Mouse (Mus musculus) thymus, postnatal 36 days (tissue): ENCODE measurements at regions not wholly inside any gene's neighbourhood (a gene's known extent, or its start where the extent isn't known, plus 50 kb on each side); places are given as distances from the start of the nearest gene placed in this dataset.

Source experiments
- DNase-seq, 2 experiments: peaks; one replicate each; pipeline ENCODE4 v3.0.0; 2022; ENCODE audit warnings: mixed read lengths in 2 of 2

DNA sequence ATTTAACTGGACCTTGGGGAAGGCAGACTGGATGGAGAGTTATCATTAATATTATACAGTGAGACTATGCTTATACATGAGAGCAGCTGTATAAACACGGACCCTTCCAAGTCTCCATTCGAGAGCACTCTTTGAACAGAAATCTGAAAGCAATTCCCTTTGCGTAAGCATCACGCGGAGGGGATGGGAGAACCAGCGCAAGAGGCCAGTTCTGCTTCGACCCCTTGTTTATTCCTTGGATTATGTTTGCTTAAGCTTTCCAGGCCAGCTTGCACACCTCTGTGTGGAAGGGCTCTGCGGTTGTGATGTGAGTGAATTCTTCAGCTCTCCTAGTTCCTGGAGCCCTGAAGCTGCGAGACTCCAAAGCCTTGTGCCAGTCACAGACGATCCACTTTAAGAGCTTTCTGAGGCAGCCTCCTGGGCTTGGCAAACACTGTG lies 109.2 kb upstream of the Fbxo11 start:
- no peak for DNase-seq

DNA sequence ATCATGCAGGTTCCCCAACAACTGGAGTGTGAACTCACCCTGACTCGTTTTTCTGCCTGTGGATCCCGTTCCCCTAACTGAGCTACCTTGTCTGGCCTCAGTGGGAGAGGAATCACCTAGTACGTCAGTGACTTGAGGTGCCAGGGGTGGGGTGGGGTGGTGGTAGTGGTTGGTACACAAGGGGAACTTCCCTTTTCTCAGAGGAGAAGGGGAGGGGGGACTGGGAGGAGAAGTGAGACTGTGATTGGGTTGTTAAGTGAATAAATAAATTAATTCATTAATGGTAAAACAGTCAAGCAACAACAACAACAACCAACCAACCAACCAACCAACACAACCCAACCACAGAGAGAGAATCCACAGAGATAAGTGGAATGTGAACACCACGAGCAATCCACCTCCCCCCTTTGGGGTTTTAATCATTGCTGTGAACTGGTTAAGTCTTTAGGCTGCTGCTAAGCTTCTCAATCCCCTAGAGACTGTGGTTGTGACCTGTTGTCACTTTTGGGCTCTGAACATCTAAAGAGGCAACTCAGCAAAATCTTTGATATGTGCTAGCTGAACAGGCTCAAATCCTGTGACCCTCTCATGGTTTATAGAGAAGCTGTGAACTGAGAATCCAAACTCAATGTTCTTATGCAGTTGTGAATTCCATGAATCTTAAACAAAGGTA lies 111.0 kb upstream of the Fbxo11 start:
- no peak for DNase-seq

DNA sequence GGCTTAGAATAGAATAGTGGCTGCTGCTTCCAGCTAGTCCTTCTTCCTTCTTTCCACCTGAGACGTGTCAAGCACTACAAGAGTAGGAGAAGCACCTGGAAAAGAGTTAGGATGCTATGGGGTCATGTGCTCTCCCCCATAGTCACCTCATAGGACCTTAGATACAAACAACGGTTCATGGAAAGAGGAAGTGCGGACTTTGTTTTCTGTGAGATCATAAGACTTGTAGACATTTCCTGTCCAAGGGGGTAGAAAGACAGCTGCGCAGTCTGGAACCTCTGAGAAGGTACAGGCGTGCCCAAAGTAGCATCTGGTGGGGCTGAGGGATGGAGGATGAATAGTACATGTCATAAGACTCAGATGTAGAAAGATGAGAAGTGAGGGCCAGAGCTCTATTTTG lies 125.6 kb upstream of the Fbxo11 start:
- DNase-seq: peak; percentile 5 to 17

DNA sequence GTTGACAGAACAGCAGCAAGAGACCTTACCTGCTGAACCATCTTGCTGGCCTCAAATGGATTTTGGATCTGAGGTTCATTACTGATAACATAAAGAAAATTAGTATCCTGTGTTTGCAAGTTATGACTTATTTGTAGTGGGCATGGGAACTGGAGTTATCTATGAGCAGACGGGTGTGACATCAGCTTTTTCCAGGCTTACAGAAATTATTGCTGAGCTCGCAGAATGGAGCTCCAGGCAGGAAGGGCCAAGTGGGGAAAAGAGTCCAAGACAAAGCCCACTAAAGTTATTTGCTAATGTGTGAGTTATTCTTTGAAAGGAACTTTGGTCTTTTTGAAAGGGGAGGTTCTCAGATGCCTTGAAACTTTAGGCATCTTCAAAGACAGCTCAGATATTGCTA lies 126.4 kb upstream of the Fbxo11 start:
- no peak for DNase-seq

DNA sequence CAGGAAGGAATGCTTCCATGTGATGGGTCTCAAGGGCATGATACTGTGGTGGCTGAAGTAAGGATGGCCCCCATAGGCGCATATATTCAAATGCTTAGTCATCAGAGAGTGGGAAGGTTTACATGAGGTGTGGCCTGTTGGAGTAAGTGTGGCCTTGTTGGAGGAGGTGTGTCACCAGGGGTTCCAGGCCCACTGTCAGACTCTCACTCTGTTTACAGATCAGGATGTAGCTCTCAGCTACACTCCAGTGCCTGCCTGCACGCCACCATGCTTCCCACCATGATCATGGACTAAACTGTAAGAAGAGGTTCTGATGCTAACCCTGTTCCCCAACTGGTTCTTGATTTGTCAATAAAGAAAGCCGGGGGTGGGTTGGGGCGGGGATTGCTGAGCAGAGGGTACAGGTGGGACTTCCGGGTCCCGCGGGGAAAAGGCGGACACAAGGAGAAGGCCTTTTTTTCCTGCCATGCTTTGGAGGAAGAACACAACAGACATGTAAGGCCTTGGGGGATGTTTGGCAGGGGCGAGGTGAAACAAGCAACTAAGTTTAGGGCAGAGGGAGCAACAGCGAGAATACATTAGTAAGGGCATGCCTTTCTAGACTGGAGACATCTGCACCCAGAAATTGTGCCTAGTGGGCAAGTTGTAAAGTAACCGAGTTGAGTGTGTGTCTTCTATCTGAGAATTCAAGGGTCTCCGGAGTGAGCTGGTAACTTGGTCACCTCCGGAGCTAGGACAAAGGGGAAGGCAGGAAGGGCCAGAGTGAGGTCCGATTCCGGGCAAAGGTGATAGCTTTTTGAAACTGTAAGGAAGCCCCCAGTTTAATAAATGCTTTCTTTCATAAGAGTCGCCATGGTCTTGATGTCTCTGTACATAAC lies 127.1 kb upstream of the Fbxo11 start:
- DNase-seq: no peak

DNA sequence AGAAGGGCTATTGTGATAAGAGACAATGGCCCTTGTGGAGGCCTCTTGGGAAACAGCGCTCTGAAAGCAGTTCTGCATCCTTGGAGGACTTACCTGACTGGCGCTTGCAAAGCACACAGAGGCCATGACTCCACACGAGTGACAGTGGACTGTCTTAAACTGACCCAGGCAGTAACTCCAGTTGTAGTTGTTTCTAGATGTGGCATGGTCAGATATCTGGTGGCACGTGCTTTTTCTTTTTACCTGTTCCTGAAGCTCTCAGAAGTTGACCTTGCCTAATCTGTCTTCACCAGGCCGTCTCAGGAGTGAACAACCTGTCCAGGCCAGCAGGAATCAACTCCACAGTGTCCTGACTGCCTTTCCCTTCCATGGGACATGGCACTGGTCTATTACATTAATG lies 129.6 kb upstream of the Fbxo11 start:
- DNase-seq: no peak

DNA sequence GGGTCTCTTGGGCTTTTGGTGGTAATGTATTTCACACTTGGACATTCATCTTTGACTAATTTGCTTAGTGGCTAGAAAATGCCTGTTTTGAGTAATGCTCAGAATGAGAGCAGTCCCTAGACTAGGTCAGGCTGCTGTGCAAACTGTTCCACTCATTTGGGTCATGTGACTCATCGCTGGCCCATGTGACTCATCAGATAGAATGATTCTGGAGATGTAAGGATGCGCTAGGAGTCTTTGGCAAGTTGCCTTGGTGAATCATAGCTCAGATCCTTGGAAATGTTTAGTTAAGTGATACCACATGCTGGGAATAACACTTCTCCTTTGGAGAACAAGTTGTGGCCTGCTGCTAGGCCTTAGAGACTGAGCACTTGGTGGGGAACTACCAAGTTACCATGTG lies 130.2 kb upstream of the Fbxo11 start:
- DNase-seq: no peak

DNA sequence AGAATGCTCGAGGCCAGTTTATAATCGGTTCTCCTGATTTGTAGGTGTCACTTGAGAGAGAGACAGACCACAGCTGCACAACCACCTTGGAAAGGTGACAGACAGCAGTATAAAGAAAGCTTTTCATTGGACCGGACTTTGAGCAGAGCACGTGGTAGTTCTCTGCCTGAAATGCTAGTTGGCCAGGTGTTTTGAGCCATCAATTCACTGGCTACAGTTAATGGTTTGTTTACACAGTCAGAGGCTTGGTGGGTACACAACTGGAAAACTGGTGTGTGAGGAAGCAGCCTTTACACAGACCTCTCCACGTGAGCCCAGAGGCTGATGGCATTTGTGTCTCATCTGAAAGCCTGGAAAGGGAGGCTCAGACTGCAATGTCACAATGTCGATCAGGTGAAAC lies 130.8 kb upstream of the Fbxo11 start:
- no peak for DNase-seq

DNA sequence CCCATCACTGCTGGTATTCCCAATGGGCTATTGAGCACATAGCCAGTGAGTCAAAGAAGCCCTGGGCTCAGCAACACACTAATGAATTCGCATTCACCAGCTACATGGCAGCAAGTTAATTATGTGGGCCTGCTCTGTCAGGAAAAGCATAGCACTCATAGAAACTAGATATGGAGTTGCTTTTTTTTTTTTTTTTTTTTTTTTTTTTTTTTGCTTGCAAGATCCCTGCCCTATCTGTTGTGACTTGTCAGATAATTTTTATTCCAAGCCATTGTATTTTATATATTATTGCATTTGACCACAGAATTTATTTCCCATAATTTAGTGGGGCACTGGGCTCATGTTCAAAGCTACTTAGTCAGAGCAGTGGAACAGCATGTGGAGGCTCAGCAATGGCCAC lies 131.2 kb upstream of the Fbxo11 start:
- no peak for DNase-seq

DNA sequence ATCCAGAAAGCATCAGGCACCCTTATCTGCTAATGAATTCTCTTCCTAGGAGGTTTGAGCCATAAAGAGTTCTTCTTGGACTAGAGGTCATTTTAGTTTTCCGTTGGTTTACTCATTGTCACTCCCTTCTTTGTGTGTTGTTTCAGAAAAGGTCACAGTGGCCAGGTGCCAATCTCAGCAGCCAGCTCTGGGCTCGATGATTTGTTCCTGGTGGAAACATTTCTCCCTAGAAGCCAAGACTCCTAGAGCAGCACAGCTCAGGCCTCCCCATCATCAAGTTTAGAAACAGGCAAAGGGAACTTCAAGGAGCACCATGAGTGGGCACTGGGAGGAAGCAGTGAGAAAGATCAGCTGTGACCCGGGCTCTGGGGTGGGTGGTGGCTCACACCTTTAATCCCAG lies 132.3 kb upstream of the Fbxo11 start:
- DNase-seq: no peak

DNA sequence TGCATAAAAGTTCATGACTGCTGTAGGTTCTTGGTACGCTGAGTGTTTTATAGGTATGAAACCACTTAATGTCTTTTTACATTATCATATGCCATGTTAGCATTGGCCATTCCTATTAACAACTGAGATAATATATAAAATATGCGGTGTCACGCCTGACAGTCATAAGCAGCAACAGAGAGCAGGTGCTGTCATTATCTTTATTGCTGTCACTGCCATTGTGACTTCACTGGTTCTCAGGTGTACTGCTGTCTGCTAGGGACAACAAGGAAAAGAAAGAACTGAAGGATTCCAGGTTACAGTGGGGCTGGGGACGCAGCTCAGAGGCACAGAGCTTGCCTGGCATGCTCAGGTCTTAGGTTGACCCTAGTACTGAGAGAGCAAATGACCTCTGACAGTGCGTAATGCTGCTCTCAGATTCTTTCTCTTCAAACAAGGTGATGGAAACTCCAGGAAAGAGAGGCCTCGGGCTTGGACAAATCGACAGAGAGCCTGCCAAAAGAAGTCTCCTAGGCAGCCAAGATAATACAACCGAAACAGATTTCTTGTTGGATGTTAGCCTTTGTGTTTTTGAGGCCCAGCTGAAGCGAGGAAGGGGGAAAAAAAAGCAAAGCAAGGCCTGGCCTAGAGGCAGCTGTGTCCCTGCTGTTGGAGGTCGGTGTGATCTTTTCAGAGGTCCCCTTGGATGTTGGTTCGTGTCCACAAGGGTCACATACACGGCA lies 136.3 kb upstream of the Fbxo11 start:
- DNase-seq: no peak

DNA sequence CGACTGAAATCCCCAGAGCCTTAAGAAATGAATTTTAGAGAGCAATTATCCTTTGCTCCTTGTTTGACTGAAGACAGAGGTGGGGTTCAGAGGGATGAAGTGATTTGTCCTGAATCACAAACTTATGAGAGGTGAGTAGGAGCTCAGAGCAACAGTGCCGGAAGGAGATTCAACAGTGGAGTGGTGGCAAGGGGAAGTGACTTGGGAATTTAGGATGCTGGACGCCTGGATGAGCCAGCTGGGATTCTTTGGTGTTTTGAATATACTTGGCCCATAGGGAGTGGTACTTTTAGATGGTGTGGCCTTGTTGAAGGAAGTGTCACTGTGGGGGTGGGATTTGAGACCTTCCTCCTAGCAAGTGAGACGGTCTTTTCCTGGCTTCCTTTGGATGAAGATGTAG lies 137.1 kb upstream of the Fbxo11 start:
- DNase-seq: no peak

DNA sequence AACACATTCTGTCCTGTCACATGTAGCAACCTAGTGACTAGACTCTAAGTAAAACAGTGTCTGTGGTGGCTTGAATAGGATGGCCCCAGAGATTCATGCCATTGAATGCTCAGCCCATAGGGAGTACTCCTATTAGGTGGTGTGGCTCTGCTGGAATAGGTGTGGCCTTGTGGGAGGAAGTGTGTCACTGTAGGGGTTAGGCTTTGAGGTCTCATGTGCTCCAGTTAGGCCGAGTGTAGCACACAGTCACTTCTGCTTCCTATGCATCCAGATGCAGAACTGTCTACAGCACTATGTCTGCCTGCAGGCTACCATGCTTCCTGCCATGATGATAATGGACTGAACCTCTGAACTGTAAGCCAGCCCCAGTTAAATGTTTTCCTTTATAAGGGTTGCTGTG lies 144.5 kb upstream of the Fbxo11 start:
- DNase-seq: no peak

DNA sequence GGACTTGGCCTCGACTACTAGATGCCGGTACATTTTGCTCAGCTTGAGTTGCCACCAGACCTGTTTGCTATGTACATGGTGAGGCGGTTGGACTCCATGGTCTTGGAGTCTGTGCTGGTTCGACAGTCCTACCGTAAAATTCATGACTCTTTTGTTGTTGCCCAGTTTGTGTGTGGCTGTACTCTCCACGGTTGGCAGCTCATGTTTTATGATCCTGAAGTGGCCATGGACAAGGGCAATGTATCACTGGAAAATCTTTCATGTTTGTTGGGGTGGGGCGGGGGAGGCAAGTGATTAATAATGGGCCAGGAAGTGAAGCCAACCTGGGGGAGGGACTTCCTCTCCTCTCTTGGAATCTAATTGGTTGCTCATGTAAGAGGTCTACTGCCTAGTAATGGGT lies 147.0 kb upstream of the Fbxo11 start:
- DNase-seq: no peak

DNA sequence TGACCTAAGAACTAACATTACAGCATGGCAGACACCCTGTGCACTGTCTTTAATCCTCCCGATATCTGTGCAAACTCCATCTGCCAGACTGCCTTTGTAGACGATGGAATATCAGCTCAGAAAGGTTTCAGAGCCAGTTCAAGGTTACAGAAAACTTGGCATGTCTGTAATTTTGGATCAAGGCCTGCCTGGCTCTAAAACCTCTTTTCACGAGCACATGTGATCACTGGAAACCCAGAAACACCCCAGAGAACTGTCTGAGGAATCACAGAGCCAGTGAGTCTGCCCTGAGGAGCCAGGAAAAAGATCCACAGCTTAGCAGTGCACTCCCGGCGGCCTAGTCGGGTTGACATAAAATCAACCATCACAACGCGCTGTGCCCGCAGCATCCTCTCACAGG lies 149.7 kb upstream of the Fbxo11 start:
- DNase-seq: no peak

DNA sequence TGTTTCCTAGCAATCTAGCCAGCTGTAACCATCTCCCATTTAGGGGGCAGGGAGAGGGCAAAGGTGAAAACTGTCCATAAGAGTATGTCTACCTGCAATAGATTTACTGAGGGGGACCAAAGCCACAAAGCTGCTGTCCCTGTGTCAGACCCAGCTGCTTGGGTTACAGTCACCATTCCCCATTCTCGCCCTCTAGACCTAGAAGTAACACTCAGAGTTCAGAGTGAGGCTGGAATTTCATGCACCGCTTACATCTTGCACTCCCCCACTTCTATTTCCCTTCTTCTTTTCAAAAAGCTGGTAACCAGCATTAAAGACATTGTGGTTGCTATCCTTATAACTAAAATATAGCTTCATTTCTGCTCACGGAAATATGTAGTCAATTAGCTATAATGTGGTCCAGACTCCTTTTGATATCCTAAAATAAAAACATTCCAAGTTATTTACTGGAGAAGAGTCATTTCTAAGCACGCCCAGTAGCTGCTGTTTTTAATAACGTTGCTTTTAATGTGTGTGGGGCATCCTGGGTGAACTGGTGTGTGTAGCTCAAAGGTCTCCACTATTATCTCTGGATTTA lies 157.4 kb upstream of the Fbxo11 start:
- no peak for DNase-seq

DNA sequence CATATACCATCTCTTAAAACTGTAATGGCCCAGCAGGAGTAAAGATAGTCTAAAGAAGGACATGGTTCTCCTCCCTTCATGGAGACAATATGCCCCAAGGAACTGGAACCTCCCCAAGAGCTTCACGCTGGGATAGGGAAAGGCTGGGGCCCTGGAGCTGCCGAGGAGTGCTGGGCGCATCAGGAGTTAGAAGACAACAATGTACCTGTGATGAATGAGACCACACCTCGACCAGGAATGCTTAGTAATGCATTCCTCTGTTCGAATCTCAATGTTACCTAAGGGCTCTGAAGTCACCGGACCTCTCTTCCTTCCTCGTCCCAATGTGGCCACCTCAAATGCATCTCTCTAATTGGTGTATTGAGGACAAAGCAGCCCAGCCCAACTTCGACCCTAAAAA lies 175.4 kb upstream of the Fbxo11 start:
- no peak for DNase-seq

DNA sequence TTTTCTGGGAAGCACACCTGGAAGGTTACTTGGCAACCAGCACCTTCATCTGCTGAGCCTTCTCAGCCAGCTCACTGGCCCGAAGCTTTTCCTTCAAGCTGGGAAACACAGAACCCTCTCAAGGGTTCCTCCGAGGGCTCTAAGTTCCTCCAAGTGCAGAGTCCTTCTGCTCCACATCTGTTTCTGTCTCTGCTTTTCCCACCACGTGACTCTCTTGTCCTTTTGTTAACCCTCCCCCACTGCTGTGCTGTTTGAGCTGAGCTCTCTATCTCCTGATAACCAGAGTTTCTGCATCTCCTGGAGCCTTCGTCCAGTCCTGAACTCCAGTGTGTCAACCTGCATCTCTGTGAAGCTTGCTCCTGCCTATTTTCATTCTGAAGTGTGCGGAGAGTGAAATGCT lies 183.5 kb upstream of the Fbxo11 start:
- no peak for DNase-seq

DNA sequence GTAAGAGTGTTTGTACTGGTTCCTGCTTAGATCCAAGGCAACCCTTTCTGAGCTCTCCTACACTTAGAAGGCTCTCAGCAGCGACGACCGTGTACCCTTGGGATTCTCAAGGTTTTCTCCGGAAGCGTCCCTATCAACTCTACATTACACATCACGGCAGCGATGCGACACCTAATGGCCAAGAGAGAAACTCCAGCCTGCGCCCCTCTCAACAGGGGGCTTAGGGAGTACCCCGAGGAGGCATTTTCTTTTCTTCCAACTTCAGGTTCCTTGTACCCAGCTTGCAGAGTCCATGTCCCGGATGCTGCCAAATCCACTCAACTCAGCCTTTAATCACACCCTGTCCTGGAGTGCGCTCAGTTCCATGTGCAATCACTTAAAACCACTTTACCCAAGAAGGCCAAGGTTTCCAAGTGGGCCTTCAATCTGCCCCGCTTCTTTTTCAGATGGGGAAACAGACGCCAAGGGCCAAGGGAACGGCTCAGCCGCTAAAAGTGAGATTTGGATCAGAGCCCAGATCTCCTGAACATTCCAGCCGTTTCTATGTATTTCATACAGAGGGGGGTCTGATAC lies 186.9 kb upstream of the Fbxo11 start:
- DNase-seq: peak; percentile 65 to 70

DNA sequence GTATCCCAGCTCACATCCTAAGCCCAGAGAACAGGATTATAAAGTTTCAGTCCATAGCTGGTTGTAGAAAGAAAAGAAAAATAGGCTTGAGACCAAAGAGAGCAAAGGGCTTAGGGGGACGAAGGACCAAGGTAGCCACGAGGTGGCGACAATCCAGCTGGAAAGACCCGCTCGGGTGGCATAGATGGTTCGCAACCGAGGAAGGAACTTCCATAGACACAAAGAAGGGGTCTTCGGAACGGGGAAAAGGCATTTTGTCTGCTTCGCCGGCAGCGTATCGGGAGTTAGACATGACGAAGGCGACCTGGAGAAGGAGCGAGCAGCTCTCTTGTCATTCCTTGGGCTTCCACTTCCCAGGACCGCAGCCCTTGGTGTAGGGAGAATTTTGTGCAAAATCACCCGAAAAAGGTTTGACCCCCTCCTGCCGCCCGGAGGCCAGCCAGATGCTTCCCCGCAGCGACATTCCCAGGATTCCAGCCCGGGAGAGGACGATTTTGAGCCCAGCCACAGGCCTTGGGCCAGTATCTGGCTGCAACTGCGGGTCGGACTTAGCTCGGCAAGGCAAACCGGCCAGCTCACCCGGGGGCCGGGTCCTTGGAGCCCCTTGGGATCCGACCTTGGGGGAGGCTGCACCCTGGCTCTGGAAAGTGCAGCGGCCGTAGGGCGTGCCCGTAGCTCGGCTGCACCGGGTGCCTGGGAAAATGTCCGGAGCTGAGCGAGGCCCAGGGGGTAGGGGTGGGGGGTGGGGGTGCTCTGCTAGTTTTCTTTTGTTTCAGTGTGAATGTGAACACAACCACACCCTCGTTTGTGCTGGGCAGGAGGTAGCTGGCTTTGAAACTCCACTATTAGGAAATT lies 184.5 kb upstream of the Foxn2 start:
- peak; percentile 77 to 80 for DNase-seq

DNA sequence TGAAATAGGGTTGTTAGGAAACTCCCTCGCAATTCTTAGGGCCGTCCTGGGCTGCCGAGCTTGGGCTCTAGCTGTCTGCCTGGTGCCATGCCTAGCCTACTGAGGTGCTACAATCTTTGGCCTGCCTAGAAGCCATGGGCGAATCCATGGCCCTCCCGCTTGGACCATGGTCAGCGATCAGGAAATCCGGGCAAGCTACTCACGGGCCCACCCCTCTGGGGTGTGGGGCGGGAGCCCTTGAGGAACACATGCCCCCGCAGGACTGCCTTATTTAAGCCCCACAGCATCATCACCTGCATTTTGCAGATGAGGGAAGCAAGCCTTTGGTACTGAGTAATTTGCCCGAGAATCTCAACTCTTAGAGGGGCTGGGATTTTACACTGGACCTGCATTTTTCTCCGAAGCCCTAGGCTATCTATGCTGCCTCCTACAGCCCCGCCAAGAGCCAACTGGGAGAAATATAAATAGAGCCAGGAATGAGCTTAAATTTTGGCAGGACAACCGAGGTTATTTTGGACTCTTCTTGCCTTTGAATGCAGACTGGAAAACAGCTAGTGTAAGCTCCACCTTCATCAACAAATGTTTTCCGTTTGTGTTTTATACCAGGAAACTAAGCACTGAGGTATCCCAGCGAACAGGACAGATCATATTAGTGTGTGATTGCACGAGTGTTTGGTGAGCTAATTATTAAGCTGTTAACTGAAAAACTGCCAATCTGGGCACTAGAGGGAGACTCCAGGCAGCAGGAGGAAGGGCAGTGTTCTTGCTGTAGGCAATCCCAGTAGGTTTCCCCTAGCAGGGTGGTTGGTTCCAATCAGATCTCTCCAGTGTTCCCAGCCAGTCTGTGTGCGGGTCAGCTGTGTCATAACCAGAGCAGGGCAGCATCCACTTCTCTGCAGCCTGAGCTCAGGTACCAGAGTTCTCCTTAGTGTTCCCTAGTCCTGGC lies 183.6 kb upstream of the Foxn2 start:
- DNase-seq: peak; percentile 20 to 29
